Mouse (Mus musculus) embryonic facial prominence, embryonic 12.5 days (tissue): ENCODE results near the gene Itk. TPM values are rescaled to one million over a fixed set of nuclear protein-coding genes. Genes with fewer than 3 reads are reported as not detected.
A peak's percentile ranks its signal among the peaks of the same experiment; 100 is the strongest.

Experiments used
- ATAC-seq: fragments of 200-750 bp; cut with Nextera tagmentation; 2 replicates; pipeline ENCODE4 v1.8.0; 2017; ENCODE audit not compliant: insufficient number of reproducible peaks, insufficient read depth, low FRiP score, low TSS enrichment
- H3K27ac ChIP-seq: fragments of 300-500 bp; sonication (generic); 2 replicates; pipeline ENCODE4 v1.5.1; 2016; ENCODE audit warnings: mild to moderate bottlenecking
- H3K27me3 ChIP-seq: fragments of 300-500 bp; sonication (generic); 2 replicates; pipeline ENCODE4 v1.6.1; 2016; ENCODE audit warnings: mild to moderate bottlenecking, moderate library complexity
- H3K36me3 ChIP-seq: fragments of 300-500 bp; sonication (generic); 2 replicates; pipeline ENCODE4 v1.6.1; 2016; ENCODE audit warnings: mild to moderate bottlenecking
- H3K4me1 ChIP-seq: fragments of 300-500 bp; sonication (generic); 2 replicates; pipeline ENCODE4 v1.6.1; 2016
- H3K4me2 ChIP-seq: fragments of 300-500 bp; sonication (generic); replicated peaks from 2 replicates; pipeline ENCODE4 v1.6.1; 2016; ENCODE audit warnings: mild to moderate bottlenecking, moderate library complexity
- H3K4me3 ChIP-seq: fragments of 300-500 bp; sonication (generic); 2 replicates; pipeline ENCODE4 v1.5.1; 2016; ENCODE audit warnings: mild to moderate bottlenecking
- H3K9ac ChIP-seq: fragments of 300-500 bp; sonication (generic); 2 replicates; pipeline ENCODE4 v1.6.1; 2016; ENCODE audit warnings: mild to moderate bottlenecking, moderate library complexity
- H3K9me3 ChIP-seq: fragments of 300-500 bp; sonication (generic); 2 replicates; pipeline ENCODE4 v1.6.1; 2016; ENCODE audit warnings: mild to moderate bottlenecking, moderate library complexity
- WGBS: fragments of 180-500 bp; shearing (Covaris S2); methylation state at CpG from one replicate; pipeline ENCODE4 v1.1.7; 2016; 5-methylcytosine and 5-hydroxymethylcytosine counted together
- polyA plus RNA-seq: library from polyadenylated mRNA; unstranded; fragments of >200 nt; fragmentation: Nextera tagmentation; extraction: Ambion mirVana; gene quantifications from 2 replicates; pipeline ENCODE4 v1.2.1, GENCODE M21; 2016

The Itk gene
- polyA plus RNA-seq, 1 experiment from 2014 or later, result 0.14 TPM

GRCm38 (mm10) chr11:46282612-46283011, 106.7 kb downstream of the Itk start:
- H3K36me3 ChIP-seq, result peaks cover 7% of the 10 kb centered on the region; the same call in 1 of the 2 replicates
- no peak overlapping the region for H3K4me2 ChIP-seq
- H3K9me3 ChIP-seq, result no peaks in the 10 kb centered on the region
- no peak overlapping the region for H3K4me3 ChIP-seq
- 96% methylated on average over 5 of the region's 5 CpGs for WGBS
- no peak overlapping the region for H3K9ac ChIP-seq
- 0 out of 2 replicates have a peak, but pooled peaks cover 4% of the 10 kb centered on the region for H3K4me1 ChIP-seq
- ATAC-seq, result no peak
- H3K27ac ChIP-seq, result no peak overlapping the region
- H3K27me3 ChIP-seq, result 0 out of 2 replicates have a peak, but pooled peaks cover 2% of the 10 kb centered on the region

- peaks cover 3% of the 10 kb centered on the region; the same call in 1 of the 2 replicates for H3K36me3 ChIP-seq
Observed at GRCm38 (mm10) chr11:46278709-46279108, 110.6 kb downstream of the Itk start.

GRCm38 (mm10) chr11:46278140-46278539, 111.2 kb downstream of the Itk start:
- no peak overlapping the region for H3K4me2 ChIP-seq
- H3K27ac ChIP-seq, result no peak overlapping the region
- WGBS, result 70% methylated on average over 5 of the region's 5 CpGs
- H3K4me1 ChIP-seq, result no peaks in the 10 kb centered on the region
- H3K36me3 ChIP-seq, result 0 out of 2 replicates have a peak, but pooled peaks cover 3% of the 10 kb centered on the region
- H3K27me3 ChIP-seq, result 0 out of 2 replicates have a peak, but pooled peaks cover 2% of the 10 kb centered on the region
- H3K4me3 ChIP-seq, result no peak overlapping the region
- no peaks in the 10 kb centered on the region for H3K9me3 ChIP-seq
- no peak for ATAC-seq
- no peak overlapping the region for H3K9ac ChIP-seq

More at GRCm38 (mm10) chr11:46278709-46279108, 110.6 kb downstream of the Itk start:
- no peak for ATAC-seq
- no peak overlapping the region for H3K27ac ChIP-seq
- H3K4me2 ChIP-seq, result no peak overlapping the region
- WGBS, result 93% methylated on average over 12 of the region's 12 CpGs
- H3K27me3 ChIP-seq, result 0 out of 2 replicates have a peak, but pooled peaks cover 2% of the 10 kb centered on the region
- no peak overlapping the region for H3K9ac ChIP-seq
- no peaks in the 10 kb centered on the region for H3K4me1 ChIP-seq
- no peaks in the 10 kb centered on the region for H3K9me3 ChIP-seq
- no peak overlapping the region for H3K4me3 ChIP-seq

GRCm38 (mm10) chr11:46276778-46277177, 112.5 kb downstream of the Itk start:
- Histone ChIP-seq H3K27ac (no peak overlapping the region), H3K36me3 (peaks cover 3% of the 10 kb centered on the region; the same call in 1 of the 2 replicates), H3K4me2 (no peak overlapping the region), H3K9me3 (no peaks in the 10 kb centered on the region), H3K4me1 (no peaks in the 10 kb centered on the region), H3K27me3 (no peaks in the 10 kb centered on the region), H3K9ac (no peak overlapping the region), H3K4me3 (no peak overlapping the region)
- no peak for ATAC-seq
- WGBS, result 36% methylated on average over 5 of the region's 5 CpGs

GRCm38 (mm10) chr11:46276168-46276567, 113.1 kb downstream of the Itk start:
- no peak overlapping the region for H3K4me3 ChIP-seq
- ATAC-seq, result no peak
- 90% methylated on average over 8 of the region's 8 CpGs for WGBS
- H3K9ac ChIP-seq, result no peak overlapping the region
- no peak overlapping the region for H3K4me2 ChIP-seq
- H3K9me3 ChIP-seq, result no peaks in the 10 kb centered on the region
- no peak overlapping the region for H3K27ac ChIP-seq
- no peaks in the 10 kb centered on the region for H3K27me3 ChIP-seq
- peaks cover 3% of the 10 kb centered on the region; the same call in 1 of the 2 replicates for H3K36me3 ChIP-seq
- H3K4me1 ChIP-seq, result no peaks in the 10 kb centered on the region

GRCm38 (mm10) chr11:46275302-46275701, 114.0 kb downstream of the Itk start:
- H3K9ac ChIP-seq, result no peak overlapping the region
- H3K9me3 ChIP-seq, result no peaks in the 10 kb centered on the region
- H3K27me3 ChIP-seq, result no peaks in the 10 kb centered on the region
- WGBS, result 8% methylated on average over 6 of the region's 6 CpGs
- no peak overlapping the region for H3K4me2 ChIP-seq
- no peaks in the 10 kb centered on the region for H3K4me1 ChIP-seq
- H3K27ac ChIP-seq, result no peak overlapping the region
- H3K36me3 ChIP-seq, result no peaks in the 10 kb centered on the region; the same call in 1 of the 2 replicates
- ATAC-seq, result peak; percentile 54
- H3K4me3 ChIP-seq, result no peak overlapping the region

Other genes starting within 250 kb of the Itk start
- gene Nipal4, start 223.0 kb downstream of the Itk start, polyA plus RNA-seq, result 0.43 and 0.79 TPM in 2 replicates
- 0.12 and 0.19 TPM in 2 replicates for gene Fndc9, start 154.0 kb downstream of the Itk start, polyA plus RNA-seq
- gene Cyfip2, start 76.7 kb downstream of the Itk start, polyA plus RNA-seq, result 16.0 and 19.2 TPM in 2 replicates
- not detected in 2 replicates for gene Fam71b, start 7.0 kb upstream of the Itk start, polyA plus RNA-seq
- 82.5 and 91.6 TPM in 2 replicates for gene Med7, start 47.4 kb upstream of the Itk start, polyA plus RNA-seq
- 0.10 TPM in 1 of 2 replicates, not detected in the other for gene Havcr2, start 65.4 kb upstream of the Itk start, polyA plus RNA-seq
- not detected in 2 replicates for gene Gm12169, start 134.7 kb upstream of the Itk start, polyA plus RNA-seq
- gene BC053393, start 182.0 kb upstream of the Itk start, polyA plus RNA-seq, result not detected in 2 replicates
- not detected in 2 replicates for gene Dppa1, start 239.7 kb upstream of the Itk start, polyA plus RNA-seq